Mouse (Mus musculus): Measurements from ENCODE around the gene Cx3cr1. TPM values are rescaled to one million over a fixed set of nuclear protein-coding genes. Genes with fewer than 3 reads are reported as not detected.
A peak's percentile ranks its signal among the peaks of the same experiment; 100 is the strongest.

Gene Cx3cr1
- polyA plus RNA-seq, 1 experiment: 3.9 TPM

GRCm38 (mm10) chr9:120054545-120055277 is 15.0 kb downstream of the Cx3cr1 start:
- no peaks in the 10 kb centered on the region for H3K36me3 ChIP-seq (ENCODE audit: control insufficient read depth, insufficient read depth, low read length)
- no peak overlapping the region for H3K4me3 ChIP-seq (ENCODE audit: low read depth, low read length)
- no peaks in the 10 kb centered on the region for H3K27me3 ChIP-seq (ENCODE audit: control insufficient read depth, insufficient read depth, low read length)
- H3K4me1 ChIP-seq (ENCODE audit: control insufficient read depth, insufficient read depth, insufficient read length, low read length): 0 out of 2 replicates have a peak, but pooled peaks cover 3% of the 10 kb centered on the region
- TF ChIP-seq POLR2A (IDR thresholded peaks at IDR 0.05; ENCODE audit: low read depth, low read length): no peak
- no peak for TF ChIP-seq CTCF (IDR thresholded peaks at IDR 0.05; ENCODE audit: extremely low read depth, insufficient read length, insufficient replicate concordance, low read depth, low read length)
- WGBS: 64% methylated on average over 8 of the region's 8 CpGs
- no peak overlapping the region for H3K27ac ChIP-seq (ENCODE audit: insufficient read depth, low read depth, low read length)

- H3K4me1 ChIP-seq (ENCODE audit: control insufficient read depth, insufficient read depth, insufficient read length, low read length): no peaks in the 10 kb centered on the region
- TF ChIP-seq CTCF (IDR thresholded peaks at IDR 0.05; ENCODE audit: extremely low read depth, insufficient read length, insufficient replicate concordance, low read depth, low read length) (no peak), POLR2A (IDR thresholded peaks at IDR 0.05; ENCODE audit: low read depth, low read length) (no peak)
- H3K36me3 ChIP-seq (ENCODE audit: control insufficient read depth, insufficient read depth, low read length): no peaks in the 10 kb centered on the region
- H3K27ac ChIP-seq (ENCODE audit: insufficient read depth, low read depth, low read length): no peak overlapping the region
- no peaks in the 10 kb centered on the region for H3K27me3 ChIP-seq (ENCODE audit: control insufficient read depth, insufficient read depth, low read length)
- H3K4me3 ChIP-seq (ENCODE audit: low read depth, low read length): no peak overlapping the region
- WGBS: 37% methylated on average over 3 of the region's 3 CpGs
These were observed 20.3 kb downstream of the Cx3cr1 start for GRCm38 (mm10) chr9:120049407-120049806.

- no peak for TF ChIP-seq CTCF (IDR thresholded peaks at IDR 0.05; ENCODE audit: extremely low read depth, insufficient read length, insufficient replicate concordance, low read depth, low read length)
- TF ChIP-seq POLR2A (IDR thresholded peaks at IDR 0.05; ENCODE audit: low read depth, low read length): no peak
- H3K4me1 ChIP-seq (ENCODE audit: control insufficient read depth, insufficient read depth, insufficient read length, low read length): no peaks in the 10 kb centered on the region
- WGBS: 34% methylated on average over 6 of the region's 6 CpGs
These were observed 21.2 kb downstream of the Cx3cr1 start for GRCm38 (mm10) chr9:120048495-120048894.

DNA sequence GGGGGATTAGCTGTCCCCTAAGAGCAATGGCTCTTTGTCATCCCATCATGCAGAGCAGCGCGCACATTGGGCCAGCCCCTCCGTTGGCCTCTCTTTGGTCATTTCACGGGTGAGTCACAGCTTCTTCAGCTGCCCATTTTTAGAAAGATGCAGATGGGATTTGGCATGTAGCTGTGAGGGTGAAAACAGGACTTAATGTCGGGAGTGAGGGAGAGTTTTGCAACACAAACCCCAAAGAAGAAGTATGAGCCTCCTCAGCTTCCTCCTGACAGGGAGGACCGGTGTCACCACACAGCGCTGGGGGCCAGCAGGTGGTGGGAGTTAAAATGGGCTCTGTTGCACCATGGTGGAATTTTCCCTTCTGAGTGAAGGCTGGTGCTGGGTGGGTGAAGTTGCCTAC is 26.6 kb downstream of the Cx3cr1 start:
- 76% methylated on average over 7 of the region's 7 CpGs for WGBS
- no peaks in the 10 kb centered on the region for H3K36me3 ChIP-seq (ENCODE audit: control insufficient read depth, insufficient read depth, low read length)
- H3K27me3 ChIP-seq (ENCODE audit: control insufficient read depth, insufficient read depth, low read length): no peaks in the 10 kb centered on the region
- no peaks in the 10 kb centered on the region; the same call in 1 of the 2 replicates for H3K4me1 ChIP-seq (ENCODE audit: control insufficient read depth, insufficient read depth, insufficient read length, low read length)
- H3K4me3 ChIP-seq (ENCODE audit: low read depth, low read length): no peak overlapping the region
- TF ChIP-seq CTCF (IDR thresholded peaks at IDR 0.05; ENCODE audit: extremely low read depth, insufficient read length, insufficient replicate concordance, low read depth, low read length): no peak
- TF ChIP-seq POLR2A (IDR thresholded peaks at IDR 0.05; ENCODE audit: low read depth, low read length): no peak
- H3K27ac ChIP-seq (ENCODE audit: insufficient read depth, low read depth, low read length): no peak overlapping the region

More at GRCm38 (mm10) chr9:120048495-120048894, 21.2 kb downstream of the Cx3cr1 start:
- Histone ChIP-seq H3K27ac (ENCODE audit: insufficient read depth, low read depth, low read length) (no peak overlapping the region), H3K27me3 (ENCODE audit: control insufficient read depth, insufficient read depth, low read length) (no peaks in the 10 kb centered on the region), H3K36me3 (ENCODE audit: control insufficient read depth, insufficient read depth, low read length) (no peaks in the 10 kb centered on the region), H3K4me3 (ENCODE audit: low read depth, low read length) (no peak overlapping the region)

- 83% methylated on average over 7 of the region's 7 CpGs for WGBS
- no peaks in the 10 kb centered on the region for H3K27me3 ChIP-seq (ENCODE audit: control insufficient read depth, insufficient read depth, low read length)
- no peak for TF ChIP-seq POLR2A (IDR thresholded peaks at IDR 0.05; ENCODE audit: low read depth, low read length)
- TF ChIP-seq CTCF (IDR thresholded peaks at IDR 0.05; ENCODE audit: extremely low read depth, insufficient read length, insufficient replicate concordance, low read depth, low read length): no peak
- 0 out of 2 replicates have a peak overlapping the region, but pooled peaks have one; percentile 4 for H3K27ac ChIP-seq (ENCODE audit: insufficient read depth, low read depth, low read length)
- no peaks in the 10 kb centered on the region for H3K36me3 ChIP-seq (ENCODE audit: control insufficient read depth, insufficient read depth, low read length)
- no peaks in the 10 kb centered on the region for H3K4me1 ChIP-seq (ENCODE audit: control insufficient read depth, insufficient read depth, insufficient read length, low read length)
- H3K4me3 ChIP-seq (ENCODE audit: low read depth, low read length): no peak overlapping the region
These were observed 32.3 kb downstream of the Cx3cr1 start for GRCm38 (mm10) chr9:120037414-120037813.

DNA sequence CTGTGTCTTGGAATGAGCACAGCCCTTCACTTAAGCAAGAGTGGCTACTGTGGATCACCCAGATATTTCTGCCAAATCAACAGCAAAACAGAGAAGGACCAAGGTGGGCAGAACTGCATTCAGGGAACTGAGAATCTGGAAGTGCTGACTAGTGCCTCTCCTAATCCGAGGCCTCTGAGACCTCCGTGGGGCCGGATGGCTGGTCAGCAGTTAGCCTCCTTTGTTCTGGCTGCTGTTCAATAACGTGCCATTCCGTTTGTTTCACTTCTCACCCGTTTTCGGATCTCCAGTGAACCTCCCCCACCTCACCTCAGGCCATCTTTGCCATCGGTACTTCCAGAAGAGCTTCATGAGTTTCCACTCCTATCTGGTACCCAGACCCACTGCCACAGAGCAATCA is 35.3 kb downstream of the Cx3cr1 start:
- no peaks in the 10 kb centered on the region for H3K4me1 ChIP-seq (ENCODE audit: control insufficient read depth, insufficient read depth, insufficient read length, low read length)
- H3K27me3 ChIP-seq (ENCODE audit: control insufficient read depth, insufficient read depth, low read length): no peaks in the 10 kb centered on the region
- no peaks in the 10 kb centered on the region for H3K36me3 ChIP-seq (ENCODE audit: control insufficient read depth, insufficient read depth, low read length)
- H3K4me3 ChIP-seq (ENCODE audit: low read depth, low read length): no peak overlapping the region
- H3K27ac ChIP-seq (ENCODE audit: insufficient read depth, low read depth, low read length): no peak overlapping the region
- no peak for TF ChIP-seq CTCF (IDR thresholded peaks at IDR 0.05; ENCODE audit: extremely low read depth, insufficient read length, insufficient replicate concordance, low read depth, low read length)
- no peak for TF ChIP-seq POLR2A (IDR thresholded peaks at IDR 0.05; ENCODE audit: low read depth, low read length)
- 79% methylated on average over 8 of the region's 8 CpGs for WGBS

- no peaks in the 10 kb centered on the region for H3K4me1 ChIP-seq (ENCODE audit: control insufficient read depth, insufficient read depth, insufficient read length, low read length)
- no peak for TF ChIP-seq POLR2A (IDR thresholded peaks at IDR 0.05; ENCODE audit: low read depth, low read length)
- no peak for TF ChIP-seq CTCF (IDR thresholded peaks at IDR 0.05; ENCODE audit: extremely low read depth, insufficient read length, insufficient replicate concordance, low read depth, low read length)
- 38% methylated on average over 6 of the region's 6 CpGs for WGBS
- H3K4me3 ChIP-seq (ENCODE audit: low read depth, low read length): no peak overlapping the region
- no peaks in the 10 kb centered on the region for H3K27me3 ChIP-seq (ENCODE audit: control insufficient read depth, insufficient read depth, low read length)
- H3K36me3 ChIP-seq (ENCODE audit: control insufficient read depth, insufficient read depth, low read length): no peaks in the 10 kb centered on the region
- H3K27ac ChIP-seq (ENCODE audit: insufficient read depth, low read depth, low read length): no peak overlapping the region
These were observed 37.0 kb downstream of the Cx3cr1 start for GRCm38 (mm10) chr9:120032710-120033109.

All from small intestine, adult 2 months (tissue).